Mouse (Mus musculus): ENCODE data around the gene Smndc1.

The Smndc1 gene

DNA sequence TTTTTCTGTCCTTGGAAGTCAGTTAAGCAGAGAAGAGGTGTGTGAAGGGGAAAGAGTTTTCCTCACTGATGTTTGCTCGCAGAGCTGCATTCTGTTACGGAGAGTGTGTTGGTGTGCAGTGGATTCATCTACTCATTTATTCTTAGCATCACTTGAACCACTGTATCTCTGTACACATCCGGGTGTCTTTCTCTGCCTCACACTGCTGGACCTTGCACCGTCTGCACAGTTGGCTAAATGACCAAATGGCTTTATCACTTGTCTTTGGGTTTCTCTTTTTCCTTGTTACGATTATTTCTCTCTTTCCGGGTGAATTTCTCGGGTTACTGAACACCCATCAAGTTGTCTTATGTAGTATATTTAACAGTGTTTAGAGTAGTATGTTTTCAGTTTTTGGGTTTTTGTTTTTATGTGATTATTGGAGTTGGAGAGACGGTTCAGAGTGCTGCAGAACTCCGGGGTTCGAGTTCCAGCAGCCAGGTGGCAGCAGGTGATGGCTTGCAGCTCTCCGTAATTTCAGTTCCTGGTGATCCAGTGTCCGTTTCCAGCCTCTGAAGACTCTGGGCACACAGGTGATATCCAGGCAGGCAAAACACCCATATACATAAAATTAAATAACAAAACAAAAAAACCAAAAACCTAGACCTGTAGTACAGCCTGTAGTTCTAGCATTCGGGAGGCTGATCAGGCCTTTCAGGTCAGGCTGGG is 47.0 kb downstream of the Smndc1 start:
- peak; percentile 58 for DNase-seq (ENCODE audit: low read depth, low spot score)

- DNase-seq (ENCODE audit: low read depth, low spot score) = no peak
These were observed 50.0 kb downstream of the Smndc1 start for GRCm38 (mm10) chr19:53340423-53340822.

GRCm38 (mm10) chr19:53335241-53335640 is 55.1 kb downstream of the Smndc1 start:
- DNase-seq (ENCODE audit: low read depth, low spot score) = no peak

GRCm38 (mm10) chr19:53333730-53334129 is 56.6 kb downstream of the Smndc1 start:
- DNase-seq (ENCODE audit: low read depth, low spot score) = no peak

DNA sequence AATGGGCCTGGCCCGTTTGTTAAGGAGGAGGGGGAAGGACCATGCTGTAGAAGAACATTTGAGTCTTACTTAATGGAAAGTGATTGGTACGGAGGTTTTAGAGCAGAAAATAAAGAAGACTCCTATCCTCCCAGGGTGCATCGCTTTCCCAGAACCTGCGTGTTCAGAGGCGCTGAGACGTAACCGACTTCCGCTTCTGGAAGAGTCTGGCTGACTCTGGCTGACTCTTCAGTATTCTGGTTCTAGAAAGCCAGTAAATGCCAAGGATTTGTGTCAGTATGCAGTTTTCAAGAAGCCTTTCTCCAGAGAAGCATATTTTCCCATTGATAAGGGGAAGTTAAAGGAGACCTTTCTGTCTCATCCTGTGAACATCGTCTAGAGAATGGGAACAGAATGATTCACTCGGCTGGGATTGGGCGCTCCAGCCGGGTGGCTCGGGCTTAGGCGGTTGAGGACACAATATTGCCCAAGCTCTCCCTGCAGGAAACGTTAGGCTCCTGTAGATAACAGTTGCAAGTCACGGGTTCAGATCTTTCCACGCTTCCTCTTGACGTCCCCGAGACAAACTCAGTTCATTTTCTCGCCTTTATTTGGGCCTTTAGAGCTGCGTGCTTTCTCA is 58.4 kb downstream of the Smndc1 start:
- DNase-seq (ENCODE audit: low read depth, low spot score) = no peak

- peak; percentile 84 for DNase-seq (ENCODE audit: low read depth, low spot score)
These were observed 60.4 kb downstream of the Smndc1 start for GRCm38 (mm10) chr19:53329992-53330381.
